Mouse (Mus musculus): ENCODE data around the gene Nap1l1.

GRCm38 (mm10) chr10:111495888-111496287, 22.9 kb downstream of the Nap1l1 start:
- TF ChIP-seq FLI1 (IDR thresholded peaks at IDR 0.05; ENCODE audit: low read length) (no peak), GATA1 (IDR thresholded peaks at IDR 0.05; ENCODE audit: borderline replicate concordance, low read length) (no peak)
